Mouse (Mus musculus) heart, postnatal 14 days (tissue): Measurements from ENCODE around the gene Fktn. TPM values are rescaled to one million over a fixed set of nuclear protein-coding genes. Genes with fewer than 3 reads are reported as not detected.
"Not testable (repeated sequence)": the region's sequence is repeated elsewhere in the genome, so short reads cannot be mapped to it uniquely, and the experiment has no call there.

Source experiments
- DNase-seq, 2 experiments: peaks; one replicate each; pipeline ENCODE4 v3.0.0; 2021 to 2022
- intact Hi-C: fragments of 180-260 bp; cut with DNase I; formaldehyde crosslinking; loops from one replicate; pipeline ENCODE4 v1.15.1; 2025
- long read RNA-seq, 2 experiments: library from polyadenylated mRNA; stranded (forward); transcript quantifications; one replicate each; pipeline ENCODE4 v2.0.0; 2021
- total RNA-seq, 2 experiments: library from RNA; stranded (reverse); gene quantifications; 2 replicates each; pipeline ENCODE4 v1.2.3; 2021

The Fktn gene
- 10 to 100 TPM; 15.1 to 15.6 TPM for total RNA-seq
- long read RNA-seq, experiment 1, full-length matches to known transcripts, result 1 of 4 reads
- long read RNA-seq, experiment 1, partial matches to known transcripts, result 0 of 4 reads
- long read RNA-seq, experiment 1, other reads (novel, unspliced or antisense), result 3 of 4 reads
- long read RNA-seq, experiment 2, full-length matches to known transcripts, result 2 of 5 reads
- long read RNA-seq, experiment 2, partial matches to known transcripts, result 0 of 5 reads
- long read RNA-seq, experiment 2, other reads (novel, unspliced or antisense), result 3 of 5 reads

GRCm38 (mm10) chr4:53713704-53714050 lies at the start of gene Fktn:
Gene Fktn (plus strand): TSS chr4:53713998.
- no peak for DNase-seq
- intact Hi-C loops, result loop anchor here (5.0 kb wide), 1 partner anchor 81 kb away; the partner anchor contains the start of gene Fsd1l

GRCm38 (mm10) chr4:53682092-53682491 lies 31.7 kb upstream of the Fktn start:
- no peak for DNase-seq
- intact Hi-C loops, result no loop called here

GRCm38 (mm10) chr4:53688965-53689364 lies 24.8 kb upstream of the Fktn start:
- no peak for DNase-seq
- intact Hi-C loops, result no loop called here

- DNase-seq, result no peak
- intact Hi-C loops, result no loop called here
These were observed 22.4 kb upstream of the Fktn start for GRCm38 (mm10) chr4:53691418-53691817.

- intact Hi-C loops, result not testable (repeated sequence)
These were observed 4.6 kb upstream of the Fktn start for GRCm38 (mm10) chr4:53709166-53709565.

GRCm38 (mm10) chr4:53710021-53710420 lies 3.8 kb upstream of the Fktn start:
- intact Hi-C loops, result loop anchor here (5.0 kb wide), 1 partner anchor 78 kb away; the partner anchor contains the start of gene Fsd1l
- no peak for DNase-seq

More at GRCm38 (mm10) chr4:53709166-53709565, 4.6 kb upstream of the Fktn start:
- not testable (repeated sequence) for DNase-seq

- intact Hi-C loops, result loop anchor here (5.0 kb wide), 1 partner anchor 78 kb away; the partner anchor contains the start of gene Fsd1l
- no peak for DNase-seq
These were observed 3.1 kb upstream of the Fktn start for GRCm38 (mm10) chr4:53710555-53711328.

GRCm38 (mm10) chr4:53714051-53714814 lies 435 bp downstream of the Fktn start:
- peak; percentile 89 to 95 for DNase-seq
- intact Hi-C loops, result loop anchor here (5.0 kb wide), 1 partner anchor 82 kb away; the partner anchor contains the start of gene Fsd1l

- DNase-seq, result no peak
- intact Hi-C loops, result no loop called here
These were observed 2.2 kb downstream of the Fktn start for GRCm38 (mm10) chr4:53715977-53716376.

GRCm38 (mm10) chr4:53717546-53717945 lies 3.7 kb downstream of the Fktn start:
- no peak for DNase-seq

GRCm38 (mm10) chr4:53718261-53718660 lies 4.5 kb downstream of the Fktn start:
- no peak for DNase-seq
- intact Hi-C loops, result no loop called here

More at GRCm38 (mm10) chr4:53717546-53717945, 3.7 kb downstream of the Fktn start:
- intact Hi-C loops, result no loop called here

- intact Hi-C loops, result no loop called here
- DNase-seq, result no peak
These were observed 8.7 kb downstream of the Fktn start for GRCm38 (mm10) chr4:53722506-53722905.

- intact Hi-C loops, result not testable (repeated sequence)
These were observed 12.3 kb downstream of the Fktn start for GRCm38 (mm10) chr4:53726100-53726499.

GRCm38 (mm10) chr4:53728121-53728520 lies 14.3 kb downstream of the Fktn start:
- intact Hi-C loops, result no loop called here

More at GRCm38 (mm10) chr4:53726100-53726499, 12.3 kb downstream of the Fktn start:
- DNase-seq, result not testable (repeated sequence)

GRCm38 (mm10) chr4:53738956-53739616 lies 25.3 kb downstream of the Fktn start:
- intact Hi-C loops, result loop anchor here (5.0 kb wide), 1 partner anchor 178 kb away; no protein-coding TSS in a partner anchor
- peak; percentile 16 to 63 for DNase-seq

More at GRCm38 (mm10) chr4:53728121-53728520, 14.3 kb downstream of the Fktn start:
- DNase-seq, result no peak

GRCm38 (mm10) chr4:53749831-53750230 lies 36.0 kb downstream of the Fktn start:
- DNase-seq, result no peak
- intact Hi-C loops, result no loop called here

GRCm38 (mm10) chr4:53750391-53751120 lies 36.8 kb downstream of the Fktn start:
- DNase-seq, result peak; percentile 4 to 20
- intact Hi-C loops, result no loop called here

- DNase-seq, result no peak
These were observed 43.2 kb downstream of the Fktn start for GRCm38 (mm10) chr4:53757030-53757429.

GRCm38 (mm10) chr4:53758764-53759163 lies 45.0 kb downstream of the Fktn start:
- DNase-seq, result no peak
- intact Hi-C loops, result no loop called here

More at GRCm38 (mm10) chr4:53757030-53757429, 43.2 kb downstream of the Fktn start:
- intact Hi-C loops, result no loop called here
